Mouse (Mus musculus): ENCODE data around the gene Pde1c.

DNA sequence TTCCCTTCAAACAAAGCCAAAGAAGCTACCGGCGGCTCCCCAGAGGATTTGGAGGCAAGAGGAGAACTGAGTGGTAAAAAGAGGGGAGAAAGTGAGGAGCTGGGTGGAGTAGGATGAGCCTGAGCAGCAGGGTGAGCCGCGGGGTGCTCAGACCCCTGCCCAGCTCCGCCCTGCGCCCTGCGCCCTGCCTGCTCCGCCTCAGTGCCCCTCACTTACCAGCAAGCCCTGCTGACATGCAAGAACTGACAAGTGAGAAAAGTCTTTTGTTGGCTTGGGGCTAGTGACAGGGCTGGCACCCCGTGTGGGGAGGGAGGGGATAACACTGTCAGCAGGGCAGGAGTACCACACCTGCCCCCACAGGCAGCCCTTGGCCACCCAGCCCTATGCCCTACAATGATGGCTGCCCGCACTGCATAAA, 206.8 kb downstream of the Pde1c start:
- TF ChIP-seq CTCF (IDR thresholded peaks at IDR 0.05; ENCODE audit: low read depth) = no peak
- TF ChIP-seq EP300 (IDR thresholded peaks at IDR 0.05; ENCODE audit: low read depth) = no peak
